Mouse (Mus musculus) testis, adult 2 months (tissue): ENCODE results near the gene Magi2. TPM values are rescaled to one million over a fixed set of nuclear protein-coding genes. Genes with fewer than 3 reads are reported as not detected.

ENCODE experiments used
- H3K27ac ChIP-seq: fragments of 200-500 bp; 2 replicates; pipeline ENCODE4 v1.5.1; 2012; ENCODE audit warnings: low read depth, low read length; ENCODE audit not compliant: control insufficient read depth, insufficient read depth
- H3K27me3 ChIP-seq: fragments of 200-500 bp; 2 replicates; pipeline ENCODE4 v1.6.1; 2012; ENCODE audit warnings: mild to moderate bottlenecking, low read length, moderate library complexity; ENCODE audit not compliant: control insufficient read depth, insufficient read depth
- H3K36me3 ChIP-seq: fragments of 200-500 bp; 2 replicates; pipeline ENCODE4 v1.6.1; 2012; ENCODE audit warnings: mild to moderate bottlenecking, low read length; ENCODE audit not compliant: control insufficient read depth, insufficient read depth
- H3K4me1 ChIP-seq: fragments of 200-500 bp; 2 replicates; pipeline ENCODE4 v1.6.1; 2012; ENCODE audit warnings: low read length; ENCODE audit not compliant: control insufficient read depth, insufficient read depth
- H3K4me3 ChIP-seq: fragments of 200-500 bp; 2 replicates; pipeline ENCODE4 v1.5.1; 2012; ENCODE audit warnings: low read depth, mild to moderate bottlenecking, low read length, moderate library complexity, mixed read lengths; ENCODE audit not compliant: control insufficient read depth
- CTCF ChIP-seq: fragments of 200-500 bp; IDR thresholded peaks from 2 replicates; pipeline ENCODE4 v1.5.1; 2012; ENCODE audit warnings: low read depth, mild to moderate bottlenecking, inconsistent platforms, low read length, moderate library complexity; ENCODE audit not compliant: control insufficient read depth, insufficient read depth, insufficient replicate concordance
- POLR2A ChIP-seq: fragments of 200-500 bp; IDR thresholded peaks from 2 replicates; pipeline ENCODE4 v1.6.1; 2012; ENCODE audit warnings: low read depth, mild to moderate bottlenecking, inconsistent platforms, low read length, moderate library complexity; ENCODE audit not compliant: control insufficient read depth
- polyA plus RNA-seq: library from polyadenylated mRNA; depleted of rRNA; stranded (reverse); fragments of >200 nt; gene quantifications from 2 replicates; pipeline ENCODE4 v1.2.3, GENCODE M21; 2012

The Magi2 gene
- polyA plus RNA-seq, 1 experiment, result 6.3 TPM

- no peak overlapping the region for H3K27ac ChIP-seq
- TF ChIP-seq CTCF (no peak), POLR2A (no peak)
- no peak overlapping the region for H3K4me3 ChIP-seq
- no peaks in the 10 kb centered on the region for H3K4me1 ChIP-seq
- no peaks in the 10 kb centered on the region for H3K36me3 ChIP-seq
- no peaks in the 10 kb centered on the region for H3K27me3 ChIP-seq
Measured at GRCm38 (mm10) chr5:19241797-19242196, 15.0 kb downstream of the Magi2 start.

DNA sequence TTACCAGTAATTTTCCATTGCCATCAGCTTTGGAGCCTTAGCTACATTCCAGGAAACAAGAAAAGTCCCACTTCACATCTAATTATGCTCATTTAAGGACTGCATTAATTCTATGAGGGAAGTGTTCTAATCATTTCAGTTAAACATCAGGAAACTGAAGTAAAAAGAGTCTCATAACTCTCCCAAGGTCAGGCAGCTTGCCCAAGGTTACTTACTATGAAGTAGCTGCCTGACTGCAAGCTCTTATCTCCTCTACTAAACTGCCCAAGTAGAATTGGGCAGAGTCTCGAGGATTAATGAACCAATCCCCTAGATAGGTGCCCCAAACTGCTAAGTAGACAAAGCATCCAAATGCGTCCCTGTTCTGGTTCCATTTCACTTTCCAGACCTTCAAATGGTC is 19.6 kb downstream of the Magi2 start:
- Histone ChIP-seq H3K27me3 (no peaks in the 10 kb centered on the region), H3K27ac (no peak overlapping the region), H3K36me3 (no peaks in the 10 kb centered on the region), H3K4me3 (no peak overlapping the region), H3K4me1 (no peaks in the 10 kb centered on the region)
- TF ChIP-seq POLR2A, result no peak
- no peak for TF ChIP-seq CTCF

GRCm38 (mm10) chr5:19247266-19247665 is 20.4 kb downstream of the Magi2 start:
- no peaks in the 10 kb centered on the region for H3K4me1 ChIP-seq
- no peak overlapping the region for H3K4me3 ChIP-seq
- TF ChIP-seq POLR2A (no peak), CTCF (no peak)
- no peaks in the 10 kb centered on the region for H3K27me3 ChIP-seq
- no peaks in the 10 kb centered on the region for H3K36me3 ChIP-seq
- no peak overlapping the region for H3K27ac ChIP-seq

DNA sequence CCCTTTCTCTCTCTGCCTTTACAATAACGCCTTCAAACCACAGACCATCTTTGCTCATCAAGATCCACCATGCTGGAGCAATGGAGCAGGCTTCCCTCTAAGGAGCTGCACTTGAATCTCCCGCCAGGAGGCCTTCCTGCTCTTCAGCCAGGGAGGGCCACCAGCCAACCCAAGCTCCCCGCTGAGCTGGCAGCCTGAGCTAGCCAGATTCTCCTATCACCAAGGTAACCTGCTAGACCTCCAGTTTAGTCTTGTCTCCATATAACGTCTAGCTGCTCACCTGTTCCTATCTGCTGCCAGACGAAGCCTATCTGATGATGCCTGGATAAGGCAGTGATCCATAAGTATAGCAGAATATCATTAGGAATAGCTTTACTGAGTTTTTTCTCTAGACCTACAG is 36.0 kb downstream of the Magi2 start:
- peaks cover 3% of the 10 kb centered on the region for H3K4me1 ChIP-seq
- H3K4me3 ChIP-seq, result no peak overlapping the region
- no peak overlapping the region for H3K27ac ChIP-seq
- H3K27me3 ChIP-seq, result no peaks in the 10 kb centered on the region
- no peak for TF ChIP-seq POLR2A
- TF ChIP-seq CTCF, result no peak
- H3K36me3 ChIP-seq, result no peaks in the 10 kb centered on the region

DNA sequence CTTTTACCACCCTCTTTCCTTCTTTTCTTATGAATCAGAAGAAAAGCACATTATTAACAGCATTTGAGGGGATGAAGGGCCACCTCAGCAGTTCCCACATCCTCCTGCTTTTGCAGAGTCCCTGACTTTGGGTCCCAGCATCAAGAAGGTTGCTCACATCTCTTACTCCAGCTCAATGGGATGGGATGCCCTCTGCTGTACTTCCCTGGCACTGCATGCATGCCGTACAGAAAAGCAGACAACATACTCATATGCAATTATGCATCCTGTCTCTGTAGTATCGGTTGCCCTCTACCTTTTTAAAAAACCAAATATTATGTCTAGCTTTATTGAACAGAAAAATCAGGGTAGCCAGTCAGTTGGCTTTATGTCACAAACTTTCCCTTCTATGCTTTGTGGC is 37.8 kb downstream of the Magi2 start:
- no peaks in the 10 kb centered on the region for H3K36me3 ChIP-seq
- no peak for TF ChIP-seq POLR2A
- TF ChIP-seq CTCF, result peak; percentile 28; the same call in 1 of the 2 replicates
- H3K4me1 ChIP-seq, result peaks cover 3% of the 10 kb centered on the region
- no peak overlapping the region for H3K4me3 ChIP-seq
- H3K27me3 ChIP-seq, result no peaks in the 10 kb centered on the region
- H3K27ac ChIP-seq, result no peak overlapping the region

GRCm38 (mm10) chr5:19292581-19292980 is 65.7 kb downstream of the Magi2 start:
- no peak overlapping the region for H3K27ac ChIP-seq
- H3K4me3 ChIP-seq, result no peak overlapping the region
- TF ChIP-seq POLR2A (no peak), CTCF (no peak)
- H3K4me1 ChIP-seq, result no peaks in the 10 kb centered on the region
- H3K36me3 ChIP-seq, result no peaks in the 10 kb centered on the region
- no peaks in the 10 kb centered on the region for H3K27me3 ChIP-seq

GRCm38 (mm10) chr5:19306656-19307055 is 79.8 kb downstream of the Magi2 start:
- TF ChIP-seq CTCF, result no peak
- no peak for TF ChIP-seq POLR2A
- H3K36me3 ChIP-seq, result no peaks in the 10 kb centered on the region
- H3K27ac ChIP-seq, result no peak overlapping the region
- no peak overlapping the region for H3K4me3 ChIP-seq
- no peaks in the 10 kb centered on the region for H3K4me1 ChIP-seq
- H3K27me3 ChIP-seq, result no peaks in the 10 kb centered on the region

GRCm38 (mm10) chr5:19309870-19310269 is 83.0 kb downstream of the Magi2 start:
- Histone ChIP-seq H3K4me1 (no peaks in the 10 kb centered on the region), H3K4me3 (no peak overlapping the region)
- TF ChIP-seq POLR2A (no peak), CTCF (no peak)

More at GRCm38 (mm10) chr5:19309870-19310269, 83.0 kb downstream of the Magi2 start:
- H3K36me3 ChIP-seq, result no peaks in the 10 kb centered on the region
- no peak overlapping the region for H3K27ac ChIP-seq
- H3K27me3 ChIP-seq, result no peaks in the 10 kb centered on the region
